Mouse (Mus musculus) liver, embryonic 15.5 days (tissue): ENCODE measurements at regions not wholly inside any gene's neighbourhood (a gene's known extent, or its start where the extent isn't known, plus 50 kb on each side); places are given as distances from the start of the nearest gene placed in this dataset.

Source experiments
- ATAC-seq: fragments of 200-750 bp; cut with Nextera tagmentation; 2 replicates; pipeline ENCODE4 v1.8.0; 2017; ENCODE audit warnings: moderate number of reproducible peaks, mild to moderate bottlenecking, moderate library complexity; ENCODE audit not compliant: insufficient read depth
- H3K27ac ChIP-seq: fragments of 300-500 bp; sonication (generic); replicated peaks from 2 replicates; pipeline ENCODE4 v1.5.1; 2015; ENCODE audit warnings: mild to moderate bottlenecking, inconsistent platforms
- H3K27me3 ChIP-seq: fragments of 300-500 bp; sonication (generic); 2 replicates; pipeline ENCODE4 v1.6.1; 2015; ENCODE audit warnings: mild to moderate bottlenecking, inconsistent platforms
- H3K36me3 ChIP-seq: fragments of 300-500 bp; sonication (generic); replicated peaks from 2 replicates; pipeline ENCODE4 v1.6.1; 2015; ENCODE audit warnings: moderate library complexity, mild to moderate bottlenecking, inconsistent platforms
- H3K4me1 ChIP-seq: fragments of 300-500 bp; sonication (generic); replicated peaks from 2 replicates; pipeline ENCODE4 v1.6.1; 2015; ENCODE audit warnings: inconsistent platforms
- H3K4me2 ChIP-seq: fragments of 300-500 bp; sonication (generic); 2 replicates; pipeline ENCODE4 v1.6.1; 2015; ENCODE audit warnings: moderate library complexity, mild to moderate bottlenecking, inconsistent platforms
- H3K4me3 ChIP-seq: fragments of 300-500 bp; sonication (generic); replicated peaks from 2 replicates; pipeline ENCODE4 v1.5.1; 2015; ENCODE audit warnings: mild to moderate bottlenecking, inconsistent platforms
- H3K9ac ChIP-seq: fragments of 300-500 bp; sonication (generic); 2 replicates; pipeline ENCODE4 v1.6.1; 2015; ENCODE audit warnings: moderate library complexity, mild to moderate bottlenecking, inconsistent platforms
- H3K9me3 ChIP-seq: fragments of 300-500 bp; sonication (generic); replicated peaks from 2 replicates; pipeline ENCODE4 v1.6.1; 2016; ENCODE audit warnings: inconsistent platforms
- WGBS: fragments of 180-500 bp; shearing (Covaris S2); methylation state at CpG from one replicate; pipeline ENCODE4 v1.1.7; 2015; ENCODE audit warnings: mixed read lengths; ENCODE audit not compliant: insufficient replicate concordance; 5-methylcytosine and 5-hydroxymethylcytosine counted together

DNA sequence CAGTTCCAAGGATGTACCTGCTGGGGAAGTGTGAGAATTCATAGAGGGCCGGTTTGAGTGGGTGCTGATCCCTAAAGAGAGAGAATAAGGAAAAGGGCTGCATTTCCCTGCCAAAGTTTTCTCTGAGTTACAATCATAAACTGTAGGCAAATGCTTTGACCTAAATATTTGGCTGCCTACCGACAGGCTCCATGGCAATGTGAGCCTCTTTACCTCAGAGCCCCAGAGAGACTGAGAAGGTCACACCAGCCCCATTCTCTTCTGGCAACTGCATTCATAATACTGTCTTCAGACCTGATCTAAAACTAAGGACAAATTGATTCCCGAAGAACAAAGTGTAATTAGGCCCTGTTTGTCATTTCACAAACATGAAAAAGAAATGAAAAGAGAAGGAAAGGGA, 184.4 kb downstream of the S1pr1 start:
- H3K27ac ChIP-seq: no peak overlapping the region
- H3K9me3 ChIP-seq: no peaks in the 10 kb centered on the region
- no peaks in the 10 kb centered on the region for H3K4me1 ChIP-seq
- no peak for ATAC-seq
- no peak overlapping the region for H3K4me3 ChIP-seq
- H3K27me3 ChIP-seq: no peaks in the 10 kb centered on the region
- 52% methylated on average over 3 of the region's 3 CpGs for WGBS
- no peak overlapping the region for H3K9ac ChIP-seq
- H3K4me2 ChIP-seq: no peak overlapping the region
- no peaks in the 10 kb centered on the region for H3K36me3 ChIP-seq

- no peaks in the 10 kb centered on the region for H3K36me3 ChIP-seq
- no peaks in the 10 kb centered on the region for H3K9me3 ChIP-seq
- H3K27me3 ChIP-seq: no peaks in the 10 kb centered on the region
- WGBS: 26% methylated on average over 4 of the region's 4 CpGs
- H3K27ac ChIP-seq: no peak overlapping the region
- H3K4me3 ChIP-seq: no peak overlapping the region
- no peak overlapping the region for H3K4me2 ChIP-seq
- H3K4me1 ChIP-seq: no peaks in the 10 kb centered on the region
- no peak overlapping the region for H3K9ac ChIP-seq
- ATAC-seq: no peak
Measured at GRCm38 (mm10) chr3:115529918-115530317, 185.0 kb downstream of the S1pr1 start.

GRCm38 (mm10) chr3:115523515-115523914, 191.4 kb downstream of the S1pr1 start:
- Histone ChIP-seq H3K27ac (no peak overlapping the region), H3K4me2 (no peak overlapping the region), H3K4me1 (no peaks in the 10 kb centered on the region), H3K27me3 (no peaks in the 10 kb centered on the region), H3K4me3 (no peak overlapping the region), H3K9me3 (no peaks in the 10 kb centered on the region), H3K9ac (no peak overlapping the region), H3K36me3 (no peaks in the 10 kb centered on the region)
- no peak for ATAC-seq
- WGBS: 54% methylated on average over 2 of the region's 2 CpGs

DNA sequence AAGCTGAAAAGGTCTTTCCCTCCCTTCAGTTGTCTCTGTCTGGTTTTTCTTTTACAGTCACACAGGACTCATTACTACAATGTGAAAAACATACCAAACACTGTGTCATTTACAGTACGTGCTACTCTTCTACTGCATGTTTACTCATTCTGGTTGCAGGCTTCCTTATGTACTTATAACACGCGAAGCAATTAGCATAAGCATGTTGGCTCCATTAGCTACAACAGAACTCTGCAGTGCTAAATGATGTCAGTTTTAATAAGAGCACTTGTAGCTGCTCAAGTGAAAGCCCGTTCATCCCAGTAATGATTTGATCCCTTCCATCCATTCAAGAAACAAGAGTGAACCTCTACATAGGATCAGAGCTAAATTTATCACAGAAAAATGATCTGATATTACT, 199.2 kb downstream of the S1pr1 start:
- Histone ChIP-seq H3K9me3 (no peaks in the 10 kb centered on the region), H3K36me3 (no peaks in the 10 kb centered on the region), H3K4me3 (no peak overlapping the region), H3K4me1 (no peaks in the 10 kb centered on the region), H3K9ac (no peak overlapping the region), H3K27ac (no peak overlapping the region), H3K4me2 (no peak overlapping the region), H3K27me3 (no peaks in the 10 kb centered on the region)
- 72% methylated on average over 4 of the region's 4 CpGs for WGBS
- ATAC-seq: no peak

- Histone ChIP-seq H3K4me2 (no peak overlapping the region), H3K9ac (no peak overlapping the region), H3K4me3 (no peak overlapping the region), H3K27me3 (no peaks in the 10 kb centered on the region), H3K4me1 (no peaks in the 10 kb centered on the region), H3K36me3 (no peaks in the 10 kb centered on the region), H3K27ac (no peak overlapping the region), H3K9me3 (no peaks in the 10 kb centered on the region)
- ATAC-seq: no peak
- WGBS: 73% methylated on average over 4 of the region's 4 CpGs
Measured at GRCm38 (mm10) chr3:115509658-115510057, 205.2 kb downstream of the S1pr1 start.

- Histone ChIP-seq H3K27me3 (no peaks in the 10 kb centered on the region), H3K9ac (no peak overlapping the region), H3K4me2 (no peak overlapping the region), H3K4me3 (no peak overlapping the region), H3K36me3 (no peaks in the 10 kb centered on the region), H3K9me3 (no peaks in the 10 kb centered on the region), H3K27ac (no peak overlapping the region), H3K4me1 (no peaks in the 10 kb centered on the region)
- 76% methylated on average over 1 of the region's 1 CpGs for WGBS
- ATAC-seq: no peak
Measured at GRCm38 (mm10) chr3:115497420-115497819, 217.5 kb downstream of the S1pr1 start.

GRCm38 (mm10) chr3:115496110-115496509, 218.8 kb downstream of the S1pr1 start:
- no peaks in the 10 kb centered on the region for H3K36me3 ChIP-seq
- no peaks in the 10 kb centered on the region for H3K27me3 ChIP-seq
- H3K4me2 ChIP-seq: no peak overlapping the region
- H3K4me3 ChIP-seq: no peak overlapping the region
- no peak for ATAC-seq
- 56% methylated on average over 3 of the region's 3 CpGs for WGBS
- no peak overlapping the region for H3K27ac ChIP-seq
- no peaks in the 10 kb centered on the region for H3K4me1 ChIP-seq
- no peak overlapping the region for H3K9ac ChIP-seq
- H3K9me3 ChIP-seq: no peaks in the 10 kb centered on the region

- Histone ChIP-seq H3K4me3 (no peak overlapping the region), H3K36me3 (no peaks in the 10 kb centered on the region), H3K4me1 (no peaks in the 10 kb centered on the region), H3K9me3 (no peaks in the 10 kb centered on the region), H3K4me2 (no peak overlapping the region), H3K27ac (no peak overlapping the region), H3K27me3 (no peaks in the 10 kb centered on the region), H3K9ac (no peak overlapping the region)
- no peak for ATAC-seq
Measured at GRCm38 (mm10) chr3:115495692-115496091, 219.2 kb downstream of the S1pr1 start.

- ATAC-seq: no peak
- H3K27ac ChIP-seq: no peak overlapping the region
- H3K9me3 ChIP-seq: no peaks in the 10 kb centered on the region
- H3K4me2 ChIP-seq: no peak overlapping the region
- H3K9ac ChIP-seq: no peak overlapping the region
- H3K4me3 ChIP-seq: no peak overlapping the region
- no peaks in the 10 kb centered on the region for H3K36me3 ChIP-seq
- H3K4me1 ChIP-seq: no peaks in the 10 kb centered on the region
- H3K27me3 ChIP-seq: no peaks in the 10 kb centered on the region
- 59% methylated on average over 4 of the region's 4 CpGs for WGBS
Measured at GRCm38 (mm10) chr3:115468980-115469379, 245.9 kb downstream of the S1pr1 start.

GRCm38 (mm10) chr3:115467850-115468249, 247.0 kb downstream of the S1pr1 start:
- H3K4me3 ChIP-seq: no peak overlapping the region
- H3K27ac ChIP-seq: no peak overlapping the region
- no peaks in the 10 kb centered on the region for H3K9me3 ChIP-seq
- no peaks in the 10 kb centered on the region for H3K36me3 ChIP-seq
- 36% methylated on average over 2 of the region's 2 CpGs for WGBS
- H3K9ac ChIP-seq: no peak overlapping the region
- H3K4me2 ChIP-seq: no peak overlapping the region
- H3K4me1 ChIP-seq: no peaks in the 10 kb centered on the region
- no peak for ATAC-seq
- no peaks in the 10 kb centered on the region for H3K27me3 ChIP-seq

DNA sequence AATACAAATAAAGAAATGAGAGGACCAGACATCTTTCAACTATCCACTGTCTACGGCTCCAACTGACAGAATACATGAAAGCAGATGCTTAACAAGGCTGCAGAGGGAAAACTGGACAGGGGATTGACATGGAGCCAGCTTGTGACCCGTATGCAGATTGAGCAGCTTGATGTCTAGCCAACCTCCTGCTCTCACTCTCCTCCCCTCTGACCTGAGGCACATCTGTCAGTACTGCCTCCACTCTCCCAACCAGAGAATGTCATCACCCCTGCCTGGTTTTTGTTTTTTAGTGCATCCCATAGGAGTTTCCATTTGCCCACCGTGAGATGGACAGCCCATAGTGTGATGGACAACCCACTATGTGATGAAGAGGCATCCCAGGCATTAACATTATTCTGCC, 252.2 kb downstream of the S1pr1 start:
- no peaks in the 10 kb centered on the region for H3K4me1 ChIP-seq
- H3K27me3 ChIP-seq: no peaks in the 10 kb centered on the region
- ATAC-seq: no peak
- H3K27ac ChIP-seq: no peak overlapping the region
- H3K9me3 ChIP-seq: no peaks in the 10 kb centered on the region
- 59% methylated on average over 3 of the region's 3 CpGs for WGBS
- no peaks in the 10 kb centered on the region for H3K36me3 ChIP-seq
- no peak overlapping the region for H3K9ac ChIP-seq
- no peak overlapping the region for H3K4me3 ChIP-seq
- no peak overlapping the region for H3K4me2 ChIP-seq
